Mouse (Mus musculus): ENCODE data around the gene Omp.

DNA sequence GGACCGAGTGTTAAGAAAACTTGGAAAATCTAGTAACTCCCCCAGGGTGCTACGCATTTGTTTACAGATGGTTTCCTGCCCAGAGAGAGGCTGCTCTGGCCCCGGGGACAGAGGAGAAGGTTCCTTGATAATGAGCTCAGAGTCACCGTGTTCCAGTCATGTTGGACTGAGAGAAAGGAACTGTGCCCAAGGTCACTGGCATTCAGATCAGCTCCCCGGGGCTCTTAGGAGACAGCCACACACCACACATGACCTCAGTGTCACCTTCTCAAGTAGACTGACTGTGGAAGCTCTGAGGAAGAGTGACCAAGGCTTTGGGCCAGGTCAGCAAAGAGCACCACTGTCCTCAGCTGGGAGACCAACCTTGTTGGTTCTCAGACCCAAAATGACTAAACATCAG is 20.6 kb downstream of the Omp start:
- TF ChIP-seq CTCF (IDR thresholded peaks at IDR 0.05; ENCODE audit: insufficient read depth, low read length) (no peak), POLR2A (IDR thresholded peaks at IDR 0.05; ENCODE audit: borderline replicate concordance, extremely low read depth, low read depth, low read length) (no peak)

All from lung, adult 2 months (tissue).